Mouse (Mus musculus) embryonic facial prominence, embryonic 12.5 days (tissue): ENCODE measurements around the gene Gm20604. TPM values are rescaled to one million over a fixed set of nuclear protein-coding genes. Genes with fewer than 3 reads are reported as not detected.

Source experiments
- ATAC-seq: fragments of 200-750 bp; cut with Nextera tagmentation; 2 replicates; pipeline ENCODE4 v1.8.0; 2017; ENCODE audit not compliant: insufficient number of reproducible peaks, insufficient read depth, low FRiP score, low TSS enrichment
- H3K27ac ChIP-seq: fragments of 300-500 bp; sonication (generic); 2 replicates; pipeline ENCODE4 v1.5.1; 2016; ENCODE audit warnings: mild to moderate bottlenecking
- H3K27me3 ChIP-seq: fragments of 300-500 bp; sonication (generic); 2 replicates; pipeline ENCODE4 v1.6.1; 2016; ENCODE audit warnings: mild to moderate bottlenecking, moderate library complexity
- H3K36me3 ChIP-seq: fragments of 300-500 bp; sonication (generic); 2 replicates; pipeline ENCODE4 v1.6.1; 2016; ENCODE audit warnings: mild to moderate bottlenecking
- H3K4me1 ChIP-seq: fragments of 300-500 bp; sonication (generic); 2 replicates; pipeline ENCODE4 v1.6.1; 2016
- H3K4me2 ChIP-seq: fragments of 300-500 bp; sonication (generic); replicated peaks from 2 replicates; pipeline ENCODE4 v1.6.1; 2016; ENCODE audit warnings: mild to moderate bottlenecking, moderate library complexity
- H3K4me3 ChIP-seq: fragments of 300-500 bp; sonication (generic); 2 replicates; pipeline ENCODE4 v1.5.1; 2016; ENCODE audit warnings: mild to moderate bottlenecking
- H3K9ac ChIP-seq: fragments of 300-500 bp; sonication (generic); 2 replicates; pipeline ENCODE4 v1.6.1; 2016; ENCODE audit warnings: mild to moderate bottlenecking, moderate library complexity
- H3K9me3 ChIP-seq: fragments of 300-500 bp; sonication (generic); 2 replicates; pipeline ENCODE4 v1.6.1; 2016; ENCODE audit warnings: mild to moderate bottlenecking, moderate library complexity
- WGBS: fragments of 180-500 bp; shearing (Covaris S2); methylation state at CpG from one replicate; pipeline ENCODE4 v1.1.7; 2016; 5-methylcytosine and 5-hydroxymethylcytosine counted together
- polyA plus RNA-seq: library from polyadenylated mRNA; unstranded; fragments of >200 nt; fragmentation: Nextera tagmentation; extraction: Ambion mirVana; gene quantifications from 2 replicates; pipeline ENCODE4 v1.2.1, GENCODE M21; 2016

Gm20604 gene
- polyA plus RNA-seq, 1 experiment from 2014 or later, result 31.8 TPM

DNA sequence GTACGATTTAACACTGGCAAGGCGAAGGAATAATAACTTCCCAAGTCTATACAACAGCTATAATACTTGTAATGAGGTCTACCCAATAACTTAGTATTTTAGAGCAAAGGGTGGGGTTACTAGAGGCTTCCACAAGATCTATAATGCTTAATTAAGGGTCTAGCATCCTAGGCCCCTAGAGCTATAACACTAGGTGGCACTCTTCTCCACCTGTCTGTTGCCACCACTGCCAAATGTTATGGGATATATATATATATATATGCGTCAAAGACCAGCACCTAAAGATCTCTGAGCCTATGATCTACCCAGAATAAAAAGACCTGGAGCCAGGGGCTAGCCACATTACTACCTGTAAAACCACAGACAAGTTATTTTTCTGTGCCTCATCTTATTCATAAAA, 18.2 kb downstream of the Gm20604 start:
- no peak overlapping the region for H3K4me3 ChIP-seq
- H3K27me3 ChIP-seq, result no peaks in the 10 kb centered on the region
- WGBS, result 69% methylated on average over 3 of the region's 3 CpGs

DNA sequence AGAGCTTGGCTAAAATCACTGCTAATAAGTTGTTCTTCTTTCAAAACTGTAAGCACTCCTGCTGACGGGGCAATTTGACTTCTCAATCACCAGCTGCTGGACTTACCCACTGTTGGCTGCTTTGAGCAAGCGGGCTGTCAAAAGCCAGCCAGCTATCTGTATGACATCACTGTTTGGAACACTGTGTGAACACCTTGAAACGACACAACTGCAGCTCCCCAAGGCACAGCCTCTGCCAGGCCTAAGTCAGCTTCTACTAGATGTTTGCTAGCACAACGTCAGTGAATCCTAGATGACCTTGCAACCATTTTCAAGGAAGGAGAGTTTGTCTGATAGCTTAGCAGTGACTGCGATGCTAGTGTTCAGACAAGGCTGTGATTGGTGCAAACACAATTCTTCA, 19.4 kb downstream of the Gm20604 start:
- no peak for ATAC-seq
- Histone ChIP-seq H3K9me3 (no peaks in the 10 kb centered on the region), H3K36me3 (0 out of 2 replicates have a peak, but pooled peaks cover 2% of the 10 kb centered on the region), H3K4me2 (no peak overlapping the region), H3K9ac (no peak overlapping the region), H3K4me3 (no peak overlapping the region), H3K27ac (no peak overlapping the region), H3K27me3 (no peaks in the 10 kb centered on the region), H3K4me1 (peaks cover 9% of the 10 kb centered on the region)
- WGBS, result 84% methylated on average over 5 of the region's 5 CpGs

More for the DNA sequence above, 18.2 kb downstream of the Gm20604 start:
- ATAC-seq, result no peak
- no peak overlapping the region for H3K4me2 ChIP-seq
- no peaks in the 10 kb centered on the region for H3K9me3 ChIP-seq
- 0 out of 2 replicates have a peak, but pooled peaks cover 2% of the 10 kb centered on the region for H3K36me3 ChIP-seq
- no peak overlapping the region for H3K9ac ChIP-seq
- no peak overlapping the region for H3K27ac ChIP-seq
- peaks cover 17% of the 10 kb centered on the region for H3K4me1 ChIP-seq

DNA sequence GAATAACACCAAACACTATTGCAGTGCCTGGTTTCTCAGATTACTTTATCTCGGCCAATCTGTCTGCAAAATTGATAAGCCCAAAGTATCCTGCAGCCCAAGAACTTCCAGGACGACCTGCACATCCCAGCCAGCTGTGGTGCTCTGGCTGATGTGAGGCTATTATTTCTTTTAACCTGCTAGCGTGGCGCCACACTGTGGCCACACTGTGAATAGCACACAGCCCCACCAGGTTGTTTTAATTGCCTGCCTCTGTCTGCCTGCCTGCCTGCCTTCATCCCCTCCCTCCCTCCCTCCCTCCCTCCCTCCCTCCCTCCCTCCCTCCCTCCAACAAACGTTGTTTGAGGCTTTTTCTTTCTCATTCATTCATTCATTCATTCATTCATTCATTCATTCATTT, 25.1 kb downstream of the Gm20604 start:
- Histone ChIP-seq H3K4me3 (no peak overlapping the region), H3K4me1 (peaks cover 17% of the 10 kb centered on the region; the same call in 1 of the 2 replicates), H3K9ac (no peak overlapping the region), H3K27ac (no peak overlapping the region), H3K36me3 (no peaks in the 10 kb centered on the region), H3K4me2 (no peak overlapping the region), H3K27me3 (no peaks in the 10 kb centered on the region), H3K9me3 (no peaks in the 10 kb centered on the region)
- ATAC-seq, result no peak
- WGBS, result 14% methylated on average over 4 of the region's 5 CpGs

DNA sequence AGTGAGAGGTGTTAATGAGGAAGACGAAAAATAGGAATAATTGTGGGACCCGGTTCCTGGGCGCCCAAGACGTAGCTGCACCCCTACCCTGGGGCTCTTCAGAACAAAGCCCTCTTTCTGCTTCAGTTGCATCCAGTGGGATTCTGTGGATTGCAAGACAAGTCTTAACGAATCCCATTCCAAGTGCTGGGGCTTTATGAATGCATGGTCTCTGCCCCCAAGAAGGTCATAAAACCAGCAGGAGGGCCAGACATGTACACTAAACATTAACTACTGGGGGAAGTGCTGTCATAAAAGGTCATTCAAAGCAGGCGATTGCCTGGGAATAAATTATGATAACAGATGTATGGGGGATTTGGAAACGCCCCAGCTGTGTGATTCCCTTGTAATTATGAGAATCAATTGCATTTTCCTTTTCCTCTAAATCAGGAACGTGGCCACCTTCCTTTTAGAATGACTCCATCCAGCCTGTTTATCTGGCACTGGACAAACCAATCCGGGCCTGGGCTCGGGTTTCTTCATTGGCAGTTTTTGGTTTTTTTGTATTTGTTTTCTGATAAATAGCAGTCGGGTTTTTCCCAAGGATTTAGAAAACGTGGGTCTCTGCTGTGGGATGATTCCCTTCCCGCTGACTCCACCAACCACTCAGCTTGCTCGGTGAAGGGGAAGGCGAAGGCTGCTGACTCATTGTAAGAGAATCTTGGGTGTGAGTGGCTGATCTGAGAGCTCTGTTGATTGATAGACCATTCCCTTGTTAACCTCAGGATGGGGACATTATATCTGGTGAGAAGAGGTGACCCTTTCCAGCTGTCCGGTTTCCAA, 27.5 kb downstream of the Gm20604 start:
- peaks cover 17% of the 10 kb centered on the region; the same call in 1 of the 2 replicates for H3K4me1 ChIP-seq
- no peaks in the 10 kb centered on the region for H3K9me3 ChIP-seq
- WGBS, result 42% methylated on average over 16 of the region's 16 CpGs
- no peaks in the 10 kb centered on the region for H3K36me3 ChIP-seq
- no peaks in the 10 kb centered on the region for H3K27me3 ChIP-seq
- H3K4me2 ChIP-seq, result peak overlapping the region; percentile 43
- no peak overlapping the region for H3K9ac ChIP-seq
- H3K27ac ChIP-seq, result peak overlapping the region; percentile 86
- peak; percentile 18; the same call in 1 of the 2 replicates for ATAC-seq
- H3K4me3 ChIP-seq, result 0 out of 2 replicates have a peak overlapping the region, but pooled peaks have one; percentile 4

DNA sequence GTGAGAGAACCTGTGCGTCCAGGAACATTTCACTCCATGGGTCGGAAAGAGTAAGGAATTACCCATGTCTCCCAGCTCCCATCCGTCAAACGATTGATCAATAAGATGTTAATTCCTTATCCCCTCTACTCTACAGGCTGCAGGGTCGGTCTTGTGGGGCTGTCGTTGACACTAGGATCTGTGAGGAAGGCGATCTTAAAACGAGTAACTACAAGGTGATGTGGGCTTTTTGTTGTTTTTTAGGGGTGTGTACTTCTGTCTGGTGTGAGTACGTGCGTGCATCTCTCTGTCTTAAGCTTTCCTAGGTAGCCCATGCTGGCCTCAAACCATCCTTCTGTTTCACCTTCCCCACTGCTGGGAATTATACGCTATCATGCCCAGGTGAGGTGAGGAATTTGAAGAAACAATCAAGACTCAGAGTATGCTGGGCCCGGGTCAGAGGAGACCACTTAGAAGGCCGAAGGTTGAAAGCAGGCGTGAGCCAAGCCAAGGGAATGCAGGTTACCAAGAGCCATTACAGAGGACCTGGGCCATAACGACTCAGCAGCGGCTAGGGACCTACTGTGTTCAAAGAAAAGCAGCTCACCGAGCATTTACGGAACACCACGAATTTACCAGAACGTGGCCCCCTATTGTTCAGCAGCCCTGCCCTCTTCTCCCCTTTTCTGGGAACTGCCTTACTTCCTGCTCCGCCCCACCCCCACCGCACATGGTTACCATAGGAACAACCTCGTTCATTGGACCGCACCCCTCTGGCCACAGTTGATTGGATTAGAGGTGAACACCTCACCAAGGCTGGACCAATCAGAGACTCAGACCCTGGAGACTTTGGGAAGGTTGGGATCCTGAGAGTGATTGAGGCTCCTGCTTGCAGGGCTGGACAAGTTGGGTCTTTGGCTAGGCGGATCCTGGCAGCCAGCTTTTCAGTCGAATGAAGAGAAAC, 28.3 kb downstream of the Gm20604 start:
- peak overlapping the region; percentile 43 for H3K4me2 ChIP-seq
- H3K27me3 ChIP-seq, result no peaks in the 10 kb centered on the region
- H3K9me3 ChIP-seq, result no peaks in the 10 kb centered on the region
- no peak overlapping the region for H3K9ac ChIP-seq
- WGBS, result 35% methylated on average over 26 of the region's 26 CpGs
- peaks cover 19% of the 10 kb centered on the region; the same call in 1 of the 2 replicates for H3K4me1 ChIP-seq
- H3K27ac ChIP-seq, result peak overlapping the region; percentile 86
- ATAC-seq, result peak; percentile 92
- 0 out of 2 replicates have a peak overlapping the region, but pooled peaks have one; percentile 9 for H3K4me3 ChIP-seq
- no peaks in the 10 kb centered on the region for H3K36me3 ChIP-seq

DNA sequence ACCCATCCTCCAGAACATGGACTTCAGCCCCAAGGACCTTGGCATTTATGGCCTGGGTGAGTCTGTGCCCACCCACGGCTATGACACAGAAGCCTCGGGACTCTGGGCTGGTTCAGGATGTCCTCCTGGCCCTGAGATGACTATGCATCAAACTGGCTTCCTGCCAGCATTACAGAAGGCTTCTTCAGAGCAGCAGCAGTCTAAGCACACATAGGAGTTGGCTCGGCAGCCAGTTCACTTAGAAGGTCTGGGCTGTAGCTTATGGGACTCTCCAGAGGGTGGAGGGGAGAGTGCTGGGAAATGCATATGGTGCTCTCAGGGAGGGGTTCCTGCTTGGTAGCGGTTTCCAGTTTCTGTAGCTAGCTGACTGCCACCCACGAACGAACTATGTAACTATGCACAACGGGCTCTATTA, 32.7 kb downstream of the Gm20604 start:
- no peak overlapping the region for H3K27ac ChIP-seq
- ATAC-seq, result no peak
- 73% methylated on average over 7 of the region's 7 CpGs for WGBS

DNA sequence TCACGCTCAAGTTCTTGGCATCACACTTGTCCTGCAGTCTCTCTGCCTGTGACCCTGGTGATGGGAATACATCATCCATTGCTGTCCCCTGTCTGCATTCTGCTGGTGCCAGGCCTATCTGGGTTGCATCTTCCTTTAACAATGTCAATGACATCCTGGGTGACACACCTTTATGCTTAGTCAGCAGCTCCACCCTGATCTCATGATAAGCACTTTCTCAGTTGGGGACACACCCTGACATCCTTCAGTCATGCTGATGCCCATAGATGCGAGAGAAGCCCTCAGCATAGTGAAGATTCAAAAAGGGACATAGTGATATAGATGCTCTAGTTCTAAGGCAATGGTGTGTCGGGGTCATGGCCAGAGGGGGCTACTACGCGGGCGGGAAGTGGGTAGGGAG, 33.3 kb downstream of the Gm20604 start:
- Histone ChIP-seq H3K27ac (no peak overlapping the region), H3K4me1 (0 out of 2 replicates have a peak, but pooled peaks cover 7% of the 10 kb centered on the region), H3K36me3 (no peaks in the 10 kb centered on the region), H3K9me3 (no peaks in the 10 kb centered on the region), H3K4me3 (no peak overlapping the region), H3K9ac (no peak overlapping the region), H3K4me2 (no peak overlapping the region), H3K27me3 (no peaks in the 10 kb centered on the region)
- no peak for ATAC-seq
- 91% methylated on average over 6 of the region's 6 CpGs for WGBS

More for the DNA sequence above, 32.7 kb downstream of the Gm20604 start:
- Histone ChIP-seq H3K9ac (no peak overlapping the region), H3K27me3 (no peaks in the 10 kb centered on the region), H3K4me2 (no peak overlapping the region), H3K4me3 (no peak overlapping the region), H3K36me3 (no peaks in the 10 kb centered on the region), H3K9me3 (no peaks in the 10 kb centered on the region), H3K4me1 (peaks cover 11% of the 10 kb centered on the region; the same call in 1 of the 2 replicates)

DNA sequence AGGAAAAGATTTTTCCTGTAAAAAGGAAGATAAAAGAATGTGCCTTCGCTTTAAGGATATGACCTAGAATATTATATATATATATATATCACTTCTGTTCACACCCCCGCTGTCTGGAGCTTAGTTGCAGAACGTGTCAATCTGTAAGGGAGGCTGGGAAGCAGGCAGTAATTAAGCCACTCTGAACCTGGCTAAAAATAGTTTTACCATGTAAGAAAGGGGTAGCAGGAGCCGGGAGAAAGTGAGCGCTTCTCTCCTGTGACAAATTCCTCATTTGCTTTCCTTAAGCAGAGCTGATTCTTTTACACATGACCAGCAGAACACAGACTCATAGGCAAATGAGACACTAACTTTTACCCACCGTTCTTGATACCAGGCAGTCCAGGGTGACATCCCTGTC, 34.6 kb downstream of the Gm20604 start:
- no peak overlapping the region for H3K4me3 ChIP-seq
- no peak for ATAC-seq
- no peaks in the 10 kb centered on the region for H3K9me3 ChIP-seq
- no peak overlapping the region for H3K9ac ChIP-seq
- no peak overlapping the region for H3K4me2 ChIP-seq
- no peaks in the 10 kb centered on the region for H3K36me3 ChIP-seq
- no peaks in the 10 kb centered on the region for H3K27me3 ChIP-seq
- WGBS, result 64% methylated on average over 6 of the region's 6 CpGs
- peaks cover 6% of the 10 kb centered on the region; the same call in 1 of the 2 replicates for H3K4me1 ChIP-seq
- H3K27ac ChIP-seq, result no peak overlapping the region

DNA sequence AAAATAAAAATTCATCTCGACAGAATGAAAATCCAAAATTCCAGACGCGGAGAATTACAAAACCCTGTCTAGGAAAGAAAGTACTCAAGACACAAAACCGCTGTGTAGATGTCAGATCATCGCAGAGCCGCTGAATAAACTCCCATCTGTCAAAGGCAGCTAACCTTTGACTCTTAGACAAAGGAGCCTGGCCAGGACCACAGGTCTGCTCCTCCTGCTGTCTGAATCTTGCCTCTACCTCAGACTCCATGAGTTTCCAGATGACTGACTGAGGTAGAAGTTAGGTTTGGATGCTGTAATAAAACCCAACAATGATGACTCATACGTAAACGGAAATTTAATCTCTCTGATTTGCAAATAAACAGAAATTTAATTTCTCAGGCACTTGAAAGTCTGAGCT, 35.5 kb downstream of the Gm20604 start:
- Histone ChIP-seq H3K4me2 (no peak overlapping the region), H3K9me3 (no peaks in the 10 kb centered on the region), H3K27ac (no peak overlapping the region), H3K4me1 (peaks cover 6% of the 10 kb centered on the region; the same call in 1 of the 2 replicates), H3K9ac (no peak overlapping the region), H3K36me3 (no peaks in the 10 kb centered on the region), H3K27me3 (no peaks in the 10 kb centered on the region), H3K4me3 (no peak overlapping the region)
- WGBS, result 72% methylated on average over 8 of the region's 8 CpGs
- no peak for ATAC-seq

DNA sequence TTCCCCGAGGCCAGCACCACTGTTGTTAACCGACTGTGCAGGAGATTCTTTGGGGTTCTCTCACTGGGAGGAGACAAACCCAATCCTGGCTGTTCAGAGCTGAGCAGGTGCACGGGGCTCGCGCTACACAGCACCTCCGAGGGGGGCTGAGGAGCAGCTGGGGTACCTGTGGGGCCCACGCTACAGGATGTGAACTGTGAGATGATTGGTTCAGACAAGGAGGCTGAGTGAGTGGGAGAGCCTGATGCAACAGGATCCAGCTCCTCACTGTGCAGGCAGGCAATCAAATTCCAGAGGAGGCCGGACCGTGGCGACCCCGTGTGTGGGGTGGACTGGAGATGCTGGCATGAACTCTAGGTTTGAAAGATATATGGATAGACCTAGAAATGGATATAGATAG, 36.0 kb downstream of the Gm20604 start:
- no peak for ATAC-seq
- Histone ChIP-seq H3K27ac (no peak overlapping the region), H3K27me3 (no peaks in the 10 kb centered on the region), H3K36me3 (no peaks in the 10 kb centered on the region), H3K9ac (no peak overlapping the region), H3K4me3 (no peak overlapping the region), H3K4me2 (no peak overlapping the region), H3K4me1 (peaks cover 6% of the 10 kb centered on the region; the same call in 1 of the 2 replicates), H3K9me3 (no peaks in the 10 kb centered on the region)
- 48% methylated on average over 11 of the region's 11 CpGs for WGBS

DNA sequence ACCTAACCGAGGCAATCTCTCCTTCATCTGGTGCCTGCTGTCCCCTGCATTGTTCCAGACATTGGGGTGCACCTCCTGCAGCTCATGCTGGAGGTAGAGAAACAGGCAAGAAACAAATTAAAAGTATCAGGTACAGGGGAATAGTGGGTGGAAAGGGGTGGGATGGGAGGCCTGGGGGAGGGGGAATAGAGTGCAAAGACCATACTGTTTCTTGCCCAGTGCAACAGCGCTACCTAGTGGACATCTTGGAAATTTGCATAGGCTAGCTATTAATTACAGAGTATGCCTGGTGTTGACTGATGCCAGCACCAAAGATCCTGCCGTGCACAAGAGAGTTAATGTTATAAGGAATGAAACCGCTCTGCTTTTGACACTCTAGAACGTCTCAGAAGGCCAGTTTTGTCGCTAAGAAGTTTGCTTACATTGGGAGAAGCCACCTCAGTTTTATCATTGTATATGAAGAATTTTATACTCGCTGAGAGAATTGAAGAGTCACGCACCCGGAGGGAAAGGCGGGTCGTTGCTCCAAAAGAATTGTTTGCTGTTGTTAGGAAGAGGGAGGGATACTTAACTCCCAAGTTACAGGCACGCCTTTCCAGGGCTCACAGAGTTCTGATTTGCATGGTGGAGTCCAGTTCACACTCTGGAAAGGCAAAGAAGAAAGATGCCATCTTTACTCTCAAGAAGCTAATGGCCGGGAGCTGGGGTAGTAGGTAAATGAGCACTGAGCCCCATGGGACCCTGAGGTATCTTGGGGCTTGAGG, 38.7 kb downstream of the Gm20604 start:
- H3K27ac ChIP-seq, result no peak overlapping the region
- WGBS, result 29% methylated on average over 13 of the region's 13 CpGs
- ATAC-seq, result no peak
- H3K4me2 ChIP-seq, result no peak overlapping the region
- H3K9me3 ChIP-seq, result no peaks in the 10 kb centered on the region
- no peak overlapping the region for H3K4me3 ChIP-seq
- H3K9ac ChIP-seq, result no peak overlapping the region
- H3K4me1 ChIP-seq, result peaks cover 3% of the 10 kb centered on the region; the same call in 1 of the 2 replicates
- H3K27me3 ChIP-seq, result no peaks in the 10 kb centered on the region
- H3K36me3 ChIP-seq, result no peaks in the 10 kb centered on the region
